Mouse (Mus musculus) c-Kit-positive CD71-negative TER-119-negative erythroid progenitor cells, embryonic 14.5 days (primary cell): ENCODE results near the gene Avil.
A peak's percentile ranks its signal among the peaks of the same experiment; 100 is the strongest.

Source experiments
- DNase-seq: peaks from one replicate; pipeline ENCODE4 v3.0.0-alpha.2; 2013; ENCODE audit warnings: low read depth

Gene Avil

GRCm38 (mm10) chr10:127018422-127018821 is 17.9 kb downstream of the Avil start:
- DNase-seq: no peak

DNA sequence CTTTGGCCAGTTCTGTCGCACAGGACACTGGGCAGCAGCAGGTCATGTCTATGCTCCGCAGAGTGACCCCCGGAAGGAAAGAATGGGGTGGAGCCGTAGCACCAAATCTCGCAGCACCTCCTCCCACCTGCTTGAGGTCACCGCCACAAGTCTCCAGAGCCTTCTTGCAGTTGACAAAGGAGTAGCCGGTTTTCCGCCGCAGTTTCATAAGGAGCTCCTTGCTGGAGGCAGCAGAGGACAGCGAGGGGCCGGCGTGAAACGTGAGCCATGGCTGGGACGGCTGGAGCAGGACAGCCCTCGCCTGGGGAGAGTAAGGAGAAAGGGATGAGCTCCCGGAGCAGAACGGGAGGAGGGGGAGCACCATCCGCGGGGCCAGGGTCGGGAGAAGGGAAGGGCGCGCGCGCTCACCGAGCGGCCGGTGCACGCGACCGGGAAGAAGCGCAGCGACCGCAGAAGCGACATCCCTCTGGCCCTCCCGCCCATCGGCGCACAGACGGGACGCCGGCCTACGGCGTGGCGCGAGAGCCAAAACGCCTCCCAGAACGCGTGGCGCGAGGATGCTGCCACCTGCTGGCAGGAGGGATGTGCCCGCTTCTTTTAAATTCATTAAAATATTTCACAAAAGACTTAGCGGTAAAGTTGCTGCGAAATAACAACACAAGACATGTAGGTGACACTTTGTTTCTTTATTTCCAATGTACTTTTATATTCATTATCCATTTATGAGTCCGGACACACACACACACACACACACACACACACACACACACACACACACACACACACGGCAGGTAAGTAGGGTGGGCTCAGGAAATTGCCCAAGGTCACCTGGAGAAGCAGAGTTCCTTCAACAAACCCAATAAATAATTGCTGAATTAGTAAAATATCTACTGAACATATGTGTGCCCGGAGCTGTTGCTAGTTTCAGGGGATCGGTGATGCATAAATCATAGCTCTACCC is 30.1 kb downstream of the Avil start, which contains the start of gene Tsfm:
TSS of gene Tsfm (minus strand) at position 505 of the 961 bp plus-strand sequence.
- DNase-seq: peak; percentile 91

GRCm38 (mm10) chr10:127033301-127033741 is 32.8 kb downstream of the Avil start:
- no peak for DNase-seq

DNA sequence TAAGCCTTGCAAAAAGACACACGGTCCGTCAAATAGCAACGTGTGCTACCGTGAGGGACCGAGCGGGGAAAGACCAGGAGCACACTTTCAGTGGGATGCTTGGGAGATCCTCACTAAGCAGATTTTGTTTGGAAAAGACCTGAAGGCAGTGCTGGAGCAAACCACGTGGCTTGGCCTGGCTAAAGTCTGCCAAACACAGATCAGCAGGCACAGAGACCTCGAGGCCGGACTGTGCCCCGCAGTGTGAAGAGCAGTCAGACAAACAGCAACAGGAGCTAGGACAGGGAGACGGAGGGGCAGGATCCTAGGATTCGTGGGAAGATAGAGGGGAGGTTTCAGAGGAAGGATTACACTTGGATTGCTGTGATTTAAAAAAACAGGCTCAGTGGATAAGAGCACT is 35.8 kb downstream of the Avil start:
- no peak for DNase-seq

DNA sequence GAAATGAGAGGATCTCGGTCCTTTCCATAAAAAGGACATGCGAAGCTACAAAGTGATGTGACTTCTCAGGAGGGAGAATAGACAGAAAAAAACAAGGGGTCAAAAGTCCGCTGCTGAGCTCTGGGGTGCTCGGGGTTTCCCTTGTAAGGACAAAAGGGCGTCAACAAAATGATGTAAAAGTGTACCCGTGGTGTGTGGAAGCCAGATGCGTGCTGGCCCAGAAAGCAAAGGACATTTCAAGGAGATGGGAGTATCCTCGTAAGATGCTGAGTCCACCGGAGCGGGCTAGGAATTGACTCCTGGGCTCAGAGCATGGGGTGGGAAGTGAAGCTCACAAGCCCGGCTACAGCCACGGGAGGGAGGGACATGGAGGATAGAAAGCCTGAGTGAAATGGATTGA is 37.1 kb downstream of the Avil start:
- no peak for DNase-seq

DNA sequence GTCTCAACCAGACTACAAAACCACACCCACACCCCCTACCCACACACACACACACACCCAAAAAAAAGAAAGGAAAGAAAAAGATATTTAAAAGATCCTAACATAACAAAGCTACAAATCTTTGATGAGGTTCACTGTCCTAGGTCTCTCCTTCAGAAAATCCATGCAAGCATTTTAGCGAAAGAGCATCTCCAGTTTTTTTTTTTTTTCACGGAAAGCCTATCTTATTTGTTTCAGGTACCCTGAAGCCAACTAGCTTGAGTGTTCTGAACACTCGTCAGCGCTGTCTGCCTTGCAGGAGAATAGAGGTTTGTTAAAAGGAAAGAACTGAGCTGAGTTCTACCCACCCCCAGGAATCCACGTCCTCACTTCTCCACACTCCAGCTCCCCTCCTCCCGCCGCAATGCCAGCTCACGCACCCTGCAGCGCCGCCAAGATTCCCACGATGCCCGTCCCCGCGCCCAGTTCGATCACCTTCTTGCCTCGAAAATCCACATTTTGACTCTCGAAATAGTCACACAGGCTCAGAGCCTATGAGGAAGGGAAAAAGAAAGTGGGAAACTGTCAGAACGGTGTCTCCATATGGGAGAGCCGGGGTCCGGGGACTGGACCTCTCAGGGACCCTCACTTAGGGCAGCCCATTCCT is 40.2 kb downstream of the Avil start:
- no peak for DNase-seq

DNA sequence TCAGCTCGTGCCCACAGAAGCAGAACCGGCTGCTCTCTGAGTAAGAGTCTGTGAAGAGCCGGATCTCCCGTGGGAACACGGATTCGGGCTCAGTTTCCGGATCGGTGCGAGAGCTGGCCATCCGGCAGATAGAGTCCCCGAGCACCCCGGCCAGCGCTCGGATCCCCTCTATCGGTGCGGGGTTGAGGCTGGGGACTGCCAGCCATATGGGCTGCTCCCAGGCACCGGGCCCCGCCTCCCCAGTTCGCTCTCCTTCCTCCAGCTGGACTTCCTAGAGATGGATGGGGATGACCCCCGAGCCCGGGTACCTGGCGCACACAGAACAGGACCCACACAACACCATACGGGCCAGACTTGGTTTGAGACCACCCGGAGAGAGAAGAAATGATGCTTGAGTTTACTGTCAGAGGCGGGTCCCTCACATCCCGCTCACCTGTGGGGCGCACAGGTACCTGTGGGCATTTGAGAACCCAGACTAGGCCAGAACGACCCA is 40.8 kb downstream of the Avil start, which contains the start of the genes Mettl1 and Eef1akmt3:
TSS of gene Mettl1 (plus strand) at position 141 of the 493 bp plus-strand sequence.
TSS of gene Eef1akmt3 (minus strand) at position 240 of the 493 bp plus-strand sequence.
- no peak for DNase-seq

- DNase-seq: peak; percentile 77
Measured at GRCm38 (mm10) chr10:127041774-127042338, 41.3 kb downstream of the Avil start.

DNA sequence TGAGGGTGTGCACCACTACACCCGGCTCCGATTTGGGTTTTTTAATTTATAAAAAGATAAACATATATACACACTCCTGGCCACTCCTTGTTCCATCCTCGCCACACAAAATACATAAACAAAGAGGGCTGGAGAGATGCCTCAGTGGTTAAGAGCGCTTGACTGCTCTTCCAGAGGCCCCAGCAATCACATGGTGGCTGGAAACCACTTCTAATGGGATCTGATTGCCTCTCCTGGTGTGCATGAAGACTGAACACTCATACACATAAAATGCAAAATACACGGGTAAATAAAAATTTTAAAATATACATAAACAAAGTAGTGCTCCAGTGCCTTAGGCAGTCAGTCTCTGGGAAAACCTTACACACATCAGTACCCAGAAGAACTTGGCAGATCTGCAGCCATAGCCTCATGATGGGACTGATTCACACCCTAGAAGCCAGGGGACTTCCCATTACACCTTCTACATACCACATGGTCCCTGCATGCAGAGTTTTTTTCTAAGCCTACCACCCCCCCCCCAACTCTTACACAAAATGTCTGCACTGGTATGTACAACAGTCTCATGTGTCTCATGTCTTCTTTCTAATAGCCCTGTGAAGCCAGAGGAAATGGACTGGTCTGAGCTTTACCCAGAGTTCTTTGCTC is 42.1 kb downstream of the Avil start:
- DNase-seq: no peak

- no peak for DNase-seq
Measured at GRCm38 (mm10) chr10:127043187-127043586, 42.7 kb downstream of the Avil start.

GRCm38 (mm10) chr10:127047954-127048353 is 47.4 kb downstream of the Avil start, which contains the start of gene Cyp27b1:
TSS of gene Cyp27b1 (plus strand) at chr10:127048250.
- DNase-seq: no peak

- no peak for DNase-seq
Measured at GRCm38 (mm10) chr10:127048608-127049394, 48.3 kb downstream of the Avil start.

GRCm38 (mm10) chr10:127049395-127050118 is 49.0 kb downstream of the Avil start:
- DNase-seq: no peak

DNA sequence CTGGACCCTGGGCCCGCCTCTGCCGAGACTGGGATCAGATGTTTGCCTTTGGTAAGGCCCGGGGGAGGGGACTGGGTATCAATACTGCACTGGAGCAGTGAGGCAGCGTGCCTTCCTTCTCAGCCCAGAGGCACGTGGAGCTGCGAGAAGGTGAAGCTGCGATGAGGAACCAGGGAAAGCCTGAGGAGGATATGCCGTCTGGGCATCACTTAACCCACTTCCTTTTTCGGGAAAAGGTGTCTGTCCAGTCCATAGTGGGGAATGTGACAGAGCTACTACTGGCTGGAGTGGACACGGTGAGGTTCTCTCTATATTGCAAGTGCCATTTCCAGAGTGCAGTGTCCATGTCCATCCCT is 49.6 kb downstream of the Avil start:
- no peak for DNase-seq

GRCm38 (mm10) chr10:127054646-127055045 is 54.1 kb downstream of the Avil start:
- DNase-seq: no peak

DNA sequence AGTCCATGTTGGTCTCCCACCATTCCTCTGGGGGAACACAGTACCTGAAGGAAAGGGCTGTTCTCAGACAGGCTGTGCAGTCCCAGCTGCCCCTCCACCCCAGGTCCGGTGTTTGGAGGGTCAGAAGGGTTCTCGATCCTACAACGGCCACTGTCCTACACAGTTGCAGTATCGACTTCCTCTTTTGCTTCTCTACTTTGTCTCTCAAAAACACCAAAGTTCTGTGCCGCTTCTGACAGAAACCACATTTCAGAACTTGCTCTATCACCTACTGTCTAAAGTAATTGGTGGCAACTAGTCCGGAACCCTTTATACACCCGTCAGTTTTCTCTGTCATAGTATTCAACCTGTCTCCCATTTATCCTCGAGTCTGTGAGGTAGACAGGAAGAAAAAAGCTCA is 54.9 kb downstream of the Avil start:
- no peak for DNase-seq

DNA sequence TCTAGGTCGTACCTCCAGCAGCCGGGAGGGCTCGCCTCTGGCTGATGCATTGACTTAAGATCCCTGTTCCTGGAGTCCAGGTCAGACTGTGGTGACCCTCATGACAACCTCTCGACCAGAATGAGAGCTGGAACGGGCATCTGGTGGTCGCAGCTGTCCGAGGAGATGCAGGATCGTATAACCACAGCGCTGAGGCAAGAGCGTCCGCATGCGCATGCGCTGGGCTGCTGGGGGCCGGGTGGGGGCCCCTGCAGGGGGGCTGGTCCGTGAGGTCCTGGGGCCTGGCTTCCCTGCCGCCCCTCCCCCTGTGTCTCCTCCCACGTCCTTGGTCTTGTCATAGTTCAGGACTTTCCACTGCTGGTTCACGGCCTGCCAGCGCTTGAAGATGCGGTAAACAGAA is 56.0 kb downstream of the Avil start:
- no peak for DNase-seq

- peak; percentile 78 for DNase-seq
Measured at GRCm38 (mm10) chr10:127058161-127058560, 57.7 kb downstream of the Avil start.

- DNase-seq: no peak
Measured at GRCm38 (mm10) chr10:127058708-127059107, 58.2 kb downstream of the Avil start.
